Mouse (Mus musculus): ENCODE measurements around the gene Atf7ip2. TPM values are rescaled to one million over a fixed set of nuclear protein-coding genes. Genes with fewer than 3 reads are reported as not detected.
"Not testable (repeated sequence)": the region's sequence is repeated elsewhere in the genome, so short reads cannot be mapped to it uniquely, and the experiment has no call there.

Atf7ip2 gene
- polyA plus RNA-seq, 1 experiment from 2014 or later = 0.57 TPM

- Histone ChIP-seq H3K4me1 (ENCODE audit: control insufficient read depth, insufficient read depth, low read length) (no peaks in the 10 kb centered on the region), H3K27ac (ENCODE audit: low read length) (no peak overlapping the region), H3K9ac (ENCODE audit: low read length) (no peak overlapping the region), H3K27me3 (ENCODE audit: control insufficient read depth, insufficient read depth, low read length) (no peaks in the 10 kb centered on the region), H3K4me3 (replicated peaks; ENCODE audit: low read length) (no peak overlapping the region), H3K36me3 (ENCODE audit: control insufficient read depth, insufficient read depth, low read length) (no peaks in the 10 kb centered on the region), H3K4me2 (ENCODE audit: low read depth, low read length) (no peak overlapping the region), H3K9me3 (replicated peaks; ENCODE audit: control insufficient read depth, low read length) (no peaks in the 10 kb centered on the region)
- WGBS = 71% methylated on average over 1 of the region's 1 CpGs
- no peak for ATAC-seq (ENCODE audit: insufficient read depth, low FRiP score)
Observed at GRCm38 (mm10) chr16:10208777-10209176, 16.3 kb downstream of the Atf7ip2 start.

- not testable (repeated sequence) for H3K36me3 ChIP-seq (ENCODE audit: control insufficient read depth, insufficient read depth, low read length); H3K27me3 ChIP-seq (ENCODE audit: control insufficient read depth, insufficient read depth, low read length); H3K9me3 ChIP-seq (replicated peaks; ENCODE audit: control insufficient read depth, low read length); H3K4me2 ChIP-seq (ENCODE audit: low read depth, low read length); H3K4me1 ChIP-seq (ENCODE audit: control insufficient read depth, insufficient read depth, low read length); H3K4me3 ChIP-seq (replicated peaks; ENCODE audit: low read length); H3K9ac ChIP-seq (ENCODE audit: low read length); H3K27ac ChIP-seq (ENCODE audit: low read length); ATAC-seq (ENCODE audit: insufficient read depth, low FRiP score)
- WGBS = 90% methylated on average over 1 of the region's 1 CpGs
Observed at GRCm38 (mm10) chr16:10216366-10216765, 23.9 kb downstream of the Atf7ip2 start.

- not testable (repeated sequence) for H3K36me3 ChIP-seq (ENCODE audit: control insufficient read depth, insufficient read depth, low read length); H3K27ac ChIP-seq (ENCODE audit: low read length); H3K4me3 ChIP-seq (replicated peaks; ENCODE audit: low read length); H3K4me2 ChIP-seq (ENCODE audit: low read depth, low read length); H3K9me3 ChIP-seq (replicated peaks; ENCODE audit: control insufficient read depth, low read length); H3K9ac ChIP-seq (ENCODE audit: low read length); ATAC-seq (ENCODE audit: insufficient read depth, low FRiP score); H3K27me3 ChIP-seq (ENCODE audit: control insufficient read depth, insufficient read depth, low read length); H3K4me1 ChIP-seq (ENCODE audit: control insufficient read depth, insufficient read depth, low read length)
- WGBS = 78% methylated on average over 2 of the region's 2 CpGs
Observed at GRCm38 (mm10) chr16:10217020-10217419, 24.5 kb downstream of the Atf7ip2 start.

GRCm38 (mm10) chr16:10227361-10227760, 34.8 kb downstream of the Atf7ip2 start:
- no peak overlapping the region for H3K27ac ChIP-seq (ENCODE audit: low read length)
- H3K4me2 ChIP-seq (ENCODE audit: low read depth, low read length) = no peak overlapping the region
- H3K9me3 ChIP-seq (replicated peaks; ENCODE audit: control insufficient read depth, low read length) = no peaks in the 10 kb centered on the region
- WGBS = 54% methylated on average over 2 of the region's 2 CpGs
- ATAC-seq (ENCODE audit: insufficient read depth, low FRiP score) = no peak
- H3K27me3 ChIP-seq (ENCODE audit: control insufficient read depth, insufficient read depth, low read length) = no peaks in the 10 kb centered on the region
- no peaks in the 10 kb centered on the region for H3K36me3 ChIP-seq (ENCODE audit: control insufficient read depth, insufficient read depth, low read length)
- no peak overlapping the region for H3K9ac ChIP-seq (ENCODE audit: low read length)
- H3K4me3 ChIP-seq (replicated peaks; ENCODE audit: low read length) = no peak overlapping the region
- H3K4me1 ChIP-seq (ENCODE audit: control insufficient read depth, insufficient read depth, low read length) = no peaks in the 10 kb centered on the region

GRCm38 (mm10) chr16:10236601-10237000, 44.1 kb downstream of the Atf7ip2 start:
- H3K9ac ChIP-seq (ENCODE audit: low read length) = no peak overlapping the region
- no peak for ATAC-seq (ENCODE audit: insufficient read depth, low FRiP score)
- H3K4me3 ChIP-seq (replicated peaks; ENCODE audit: low read length) = no peak overlapping the region
- H3K27me3 ChIP-seq (ENCODE audit: control insufficient read depth, insufficient read depth, low read length) = no peaks in the 10 kb centered on the region
- H3K4me1 ChIP-seq (ENCODE audit: control insufficient read depth, insufficient read depth, low read length) = no peaks in the 10 kb centered on the region
- H3K9me3 ChIP-seq (replicated peaks; ENCODE audit: control insufficient read depth, low read length) = no peaks in the 10 kb centered on the region
- no peaks in the 10 kb centered on the region for H3K36me3 ChIP-seq (ENCODE audit: control insufficient read depth, insufficient read depth, low read length)
- no peak overlapping the region for H3K4me2 ChIP-seq (ENCODE audit: low read depth, low read length)
- H3K27ac ChIP-seq (ENCODE audit: low read length) = no peak overlapping the region

GRCm38 (mm10) chr16:10253993-10254392, 61.5 kb downstream of the Atf7ip2 start:
- 36% methylated on average over 1 of the region's 1 CpGs for WGBS
- no peak overlapping the region for H3K27ac ChIP-seq (ENCODE audit: low read length)
- H3K36me3 ChIP-seq (ENCODE audit: control insufficient read depth, insufficient read depth, low read length) = no peaks in the 10 kb centered on the region
- no peak overlapping the region for H3K4me2 ChIP-seq (ENCODE audit: low read depth, low read length)
- no peak for ATAC-seq (ENCODE audit: insufficient read depth, low FRiP score)
- H3K4me1 ChIP-seq (ENCODE audit: control insufficient read depth, insufficient read depth, low read length) = no peaks in the 10 kb centered on the region
- H3K9ac ChIP-seq (ENCODE audit: low read length) = no peak overlapping the region
- H3K27me3 ChIP-seq (ENCODE audit: control insufficient read depth, insufficient read depth, low read length) = no peaks in the 10 kb centered on the region
- H3K4me3 ChIP-seq (replicated peaks; ENCODE audit: low read length) = no peak overlapping the region
- H3K9me3 ChIP-seq (replicated peaks; ENCODE audit: control insufficient read depth, low read length) = no peaks in the 10 kb centered on the region

GRCm38 (mm10) chr16:10272256-10272655, 79.7 kb downstream of the Atf7ip2 start:
- 22% methylated on average over 3 of the region's 3 CpGs for WGBS
- H3K4me2 ChIP-seq (ENCODE audit: low read depth, low read length) = no peak overlapping the region

GRCm38 (mm10) chr16:10274465-10274864, 82.0 kb downstream of the Atf7ip2 start:
- H3K4me1 ChIP-seq (ENCODE audit: control insufficient read depth, insufficient read depth, low read length) = no peaks in the 10 kb centered on the region
- H3K4me3 ChIP-seq (replicated peaks; ENCODE audit: low read length) = no peak overlapping the region
- no peaks in the 10 kb centered on the region for H3K27me3 ChIP-seq (ENCODE audit: control insufficient read depth, insufficient read depth, low read length)
- no peak overlapping the region for H3K27ac ChIP-seq (ENCODE audit: low read length)
- WGBS = 67% methylated on average over 4 of the region's 4 CpGs
- H3K9ac ChIP-seq (ENCODE audit: low read length) = no peak overlapping the region
- no peak overlapping the region for H3K4me2 ChIP-seq (ENCODE audit: low read depth, low read length)
- no peak for ATAC-seq (ENCODE audit: insufficient read depth, low FRiP score)
- no peaks in the 10 kb centered on the region for H3K9me3 ChIP-seq (replicated peaks; ENCODE audit: control insufficient read depth, low read length)
- H3K36me3 ChIP-seq (ENCODE audit: control insufficient read depth, insufficient read depth, low read length) = no peaks in the 10 kb centered on the region

More at GRCm38 (mm10) chr16:10272256-10272655, 79.7 kb downstream of the Atf7ip2 start:
- Histone ChIP-seq H3K27me3 (ENCODE audit: control insufficient read depth, insufficient read depth, low read length) (no peaks in the 10 kb centered on the region), H3K9me3 (replicated peaks; ENCODE audit: control insufficient read depth, low read length) (no peaks in the 10 kb centered on the region), H3K36me3 (ENCODE audit: control insufficient read depth, insufficient read depth, low read length) (no peaks in the 10 kb centered on the region), H3K9ac (ENCODE audit: low read length) (no peak overlapping the region), H3K27ac (ENCODE audit: low read length) (no peak overlapping the region), H3K4me1 (ENCODE audit: control insufficient read depth, insufficient read depth, low read length) (no peaks in the 10 kb centered on the region), H3K4me3 (replicated peaks; ENCODE audit: low read length) (no peak overlapping the region)
- ATAC-seq (ENCODE audit: insufficient read depth, low FRiP score) = no peak

GRCm38 (mm10) chr16:10276778-10277177, 84.3 kb downstream of the Atf7ip2 start:
- not testable (repeated sequence) for ATAC-seq (ENCODE audit: insufficient read depth, low FRiP score); H3K4me1 ChIP-seq (ENCODE audit: control insufficient read depth, insufficient read depth, low read length); H3K4me2 ChIP-seq (ENCODE audit: low read depth, low read length); H3K9ac ChIP-seq (ENCODE audit: low read length); H3K27ac ChIP-seq (ENCODE audit: low read length); H3K27me3 ChIP-seq (ENCODE audit: control insufficient read depth, insufficient read depth, low read length); H3K4me3 ChIP-seq (replicated peaks; ENCODE audit: low read length); H3K36me3 ChIP-seq (ENCODE audit: control insufficient read depth, insufficient read depth, low read length); H3K9me3 ChIP-seq (replicated peaks; ENCODE audit: control insufficient read depth, low read length)
- WGBS = 84% methylated on average over 5 of the region's 5 CpGs
